Mouse (Mus musculus): ENCODE data around the gene Fbxo2. TPM values are rescaled to one million over a fixed set of nuclear protein-coding genes. Genes with fewer than 3 reads are reported as not detected.
"Not testable (repeated sequence)": the region's sequence is repeated elsewhere in the genome, so short reads cannot be mapped to it uniquely, and the experiment has no call there.

Gene Fbxo2
- total and polyA plus RNA-seq, 3 experiments = 0.30 to 5.9 TPM; not detected in 1

DNA sequence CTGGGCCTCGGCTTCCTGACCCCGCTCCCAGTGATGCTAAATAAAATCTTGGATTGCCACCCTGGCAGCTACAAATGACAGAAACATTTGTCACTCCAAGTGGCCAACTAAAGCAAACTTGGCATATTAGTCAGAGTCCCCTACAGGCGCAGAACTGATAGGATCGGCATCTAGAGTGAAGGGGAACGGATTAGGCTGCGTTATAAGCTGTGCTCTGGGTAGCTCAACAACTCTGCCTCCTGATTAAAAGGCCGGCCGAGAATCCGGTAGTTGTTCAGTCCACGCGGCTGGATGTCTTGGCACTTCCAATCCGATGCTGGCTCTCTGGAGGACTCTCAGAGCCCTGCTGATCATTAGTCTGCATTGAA lies 14.1 kb downstream of the Fbxo2 start:
- no peak for DNase-seq (ENCODE audit: extremely low read depth)
- Histone ChIP-seq H3K9me3 (replicated peaks; ENCODE audit: low read length) (no peaks in the 10 kb centered on the region), H3K4me3 (replicated peaks in 1 of 3; ENCODE audit: low read depth in 2 of 3, low read length in 2 of 3, poor library complexity in 1 of 3) (no peak overlapping the region), H3K27ac (ENCODE audit: insufficient read depth, low read depth) (no peak overlapping the region), H3K4me2 (ENCODE audit: insufficient read depth, low read depth, poor library complexity, severe bottlenecking) (no peak overlapping the region), H3K79me2 (replicated peaks; ENCODE audit: control insufficient read depth, extremely low read depth, insufficient read depth, poor library complexity, severe bottlenecking) (no peaks in the 10 kb centered on the region; the same call in 1 of the 2 replicates), H3K4me1 (ENCODE audit: control insufficient read depth in 1 of 2, insufficient read depth in 2 of 2) (no peaks in the 10 kb centered on the region), H3K9ac (ENCODE audit: insufficient read depth, low read depth) (no peak overlapping the region), H3K36me3 (replicated peaks in 1 of 2; ENCODE audit: control insufficient read depth in 1 of 2, insufficient read depth in 1 of 2, low read length in 1 of 2) (no peaks in the 10 kb centered on the region), H3K27me3 (replicated peaks) (peaks cover 95% of the 10 kb centered on the region)
- TF ChIP-seq HCFC1 (IDR thresholded peaks at IDR 0.05; ENCODE audit: low read depth, low read length) (no peak), SIN3A (IDR thresholded peaks at IDR 0.05; ENCODE audit: low read length) (no peak), JUN (IDR thresholded peaks at IDR 0.05; ENCODE audit: insufficient read depth, low read depth, low read length) (no peak), ZNF384 (IDR thresholded peaks at IDR 0.05; ENCODE audit: low read depth, low read length) (no peak), BHLHE40 (IDR thresholded peaks at IDR 0.05; ENCODE audit: low read depth, low read length) (no peak), GABPA (IDR thresholded peaks at IDR 0.05; ENCODE audit: insufficient replicate concordance, low read depth, low read length) (no peak), TCF12 (IDR thresholded peaks at IDR 0.05; ENCODE audit: low read depth, low read length) (no peak)
- dilution Hi-C loops (cut with MboI; ENCODE audit: extremely low pct_ligation_motif_present, extremely low pct_unique_long_range_greater_than_20kb, low sequenced_read_pairs) = no loop called here
- in situ Hi-C loops (cut with MboI; ENCODE audit: low pct_ligation_motif_present, low pct_unique_long_range_greater_than_20kb, low sequenced_read_pairs) = loop anchor here (5.0 to 25.0 kb wide), 3 partner anchors 70 to 438 kb away; partner anchors contain the start of gene Masp2

DNA sequence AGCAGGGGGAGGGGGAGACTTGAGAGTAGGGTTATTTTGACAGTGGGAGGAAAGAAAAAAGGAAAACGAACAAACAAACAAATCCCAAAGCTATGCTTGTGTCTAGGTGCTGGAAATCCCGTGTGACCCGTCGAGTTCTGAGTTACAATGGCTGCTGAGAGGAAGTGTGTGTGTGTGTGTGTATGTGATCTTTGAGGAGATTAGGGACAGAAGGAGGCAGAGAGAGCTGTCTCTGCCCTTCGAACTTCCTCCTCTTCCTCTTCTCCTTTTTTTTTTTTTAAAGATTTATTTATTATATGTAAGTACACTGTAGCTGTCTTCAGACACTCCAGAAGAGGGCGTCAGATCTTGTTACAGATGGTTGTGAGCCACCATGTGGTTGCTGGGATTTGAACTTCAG lies 16.2 kb downstream of the Fbxo2 start:
- H3K4me2 ChIP-seq (ENCODE audit: insufficient read depth, low read depth, poor library complexity, severe bottlenecking); H3K4me3 ChIP-seq (replicated peaks in 1 of 3; ENCODE audit: low read depth in 2 of 3, low read length in 2 of 3, poor library complexity in 1 of 3); H3K9ac ChIP-seq (ENCODE audit: insufficient read depth, low read depth); H3K36me3 ChIP-seq (replicated peaks in 1 of 2; ENCODE audit: control insufficient read depth in 1 of 2, insufficient read depth in 1 of 2, low read length in 1 of 2); DNase-seq (ENCODE audit: extremely low read depth); H3K4me1 ChIP-seq (ENCODE audit: control insufficient read depth in 1 of 2, insufficient read depth in 2 of 2); H3K27ac ChIP-seq (ENCODE audit: insufficient read depth, low read depth); H3K79me2 ChIP-seq (replicated peaks; ENCODE audit: control insufficient read depth, extremely low read depth, insufficient read depth, poor library complexity, severe bottlenecking); H3K9me3 ChIP-seq (replicated peaks; ENCODE audit: low read length); dilution Hi-C loops (cut with MboI; ENCODE audit: extremely low pct_ligation_motif_present, extremely low pct_unique_long_range_greater_than_20kb, low sequenced_read_pairs): not testable (repeated sequence)
- H3K27me3 ChIP-seq (replicated peaks) = peaks cover 90% of the 10 kb centered on the region
- in situ Hi-C loops (cut with MboI; ENCODE audit: low pct_ligation_motif_present, low pct_unique_long_range_greater_than_20kb, low sequenced_read_pairs) = loop anchor here (10.0 kb wide), 1 partner anchor 68 kb away; no protein-coding TSS in a partner anchor

- in situ Hi-C loops (cut with MboI; ENCODE audit: low pct_ligation_motif_present, low pct_unique_long_range_greater_than_20kb, low sequenced_read_pairs) (loop anchor here (10.0 kb wide), 1 partner anchor 67 kb away; no protein-coding TSS in a partner anchor), dilution Hi-C loops (cut with MboI; ENCODE audit: extremely low pct_ligation_motif_present, extremely low pct_unique_long_range_greater_than_20kb, low sequenced_read_pairs) (no loop called here)
- H3K4me2 ChIP-seq (ENCODE audit: insufficient read depth, low read depth, poor library complexity, severe bottlenecking) = no peak overlapping the region
- H3K27ac ChIP-seq (ENCODE audit: insufficient read depth, low read depth) = no peak overlapping the region
- no peaks in the 10 kb centered on the region for H3K9me3 ChIP-seq (replicated peaks; ENCODE audit: low read length)
- TF ChIP-seq RAD21 (IDR thresholded peaks at IDR 0.05; ENCODE audit: low read depth, low read length) (no peak), CTCF (conservative IDR thresholded peaks at IDR 0.05 in 1 of 2, IDR thresholded peaks at IDR 0.05 in 1 of 2; ENCODE audit: low read depth in 2 of 2, low read length in 2 of 2) (no peak), USF2 (conservative IDR thresholded peaks at IDR 0.05; ENCODE audit: low read depth, low read length) (no peak), ELF1 (IDR thresholded peaks at IDR 0.05; ENCODE audit: low read depth, low read length) (no peak), CHD1 (IDR thresholded peaks at IDR 0.05; ENCODE audit: low read depth, low read length) (no peak), RCOR1 (conservative IDR thresholded peaks at IDR 0.05; ENCODE audit: low read depth, low read length) (no peak), IRF4 (IDR thresholded peaks at IDR 0.05; ENCODE audit: low read depth, low read length) (no peak), ZNF384 (IDR thresholded peaks at IDR 0.05; ENCODE audit: low read depth, low read length) (no peak), NRF1 (IDR thresholded peaks at IDR 0.05; ENCODE audit: low read depth, low read length) (no peak), JUN (IDR thresholded peaks at IDR 0.05; ENCODE audit: insufficient read depth, low read depth, low read length) (no peak), E2F4 (IDR thresholded peaks at IDR 0.05; ENCODE audit: insufficient replicate concordance, low read depth, low read length) (no peak), USF1 (IDR thresholded peaks at IDR 0.05; ENCODE audit: low read depth, low read length) (no peak), TBP (conservative IDR thresholded peaks at IDR 0.05; ENCODE audit: low read depth, low read length) (no peak), BHLHE40 (IDR thresholded peaks at IDR 0.05; ENCODE audit: low read depth, low read length) (no peak), ETS1 (conservative IDR thresholded peaks at IDR 0.05; ENCODE audit: low read depth, low read length) (no peak)
- no peaks in the 10 kb centered on the region for H3K36me3 ChIP-seq (replicated peaks in 1 of 2; ENCODE audit: control insufficient read depth in 1 of 2, insufficient read depth in 1 of 2, low read length in 1 of 2)
- no peak overlapping the region for H3K9ac ChIP-seq (ENCODE audit: insufficient read depth, low read depth)
- H3K27me3 ChIP-seq (replicated peaks) = peaks cover 90% of the 10 kb centered on the region
- DNase-seq (ENCODE audit: extremely low read depth) = no peak
- no peaks in the 10 kb centered on the region for H3K4me1 ChIP-seq (ENCODE audit: control insufficient read depth in 1 of 2, insufficient read depth in 2 of 2)
- no peaks in the 10 kb centered on the region; the same call in 1 of the 2 replicates for H3K79me2 ChIP-seq (replicated peaks; ENCODE audit: control insufficient read depth, extremely low read depth, insufficient read depth, poor library complexity, severe bottlenecking)
- H3K4me3 ChIP-seq (replicated peaks in 1 of 3; ENCODE audit: low read depth in 2 of 3, low read length in 2 of 3, poor library complexity in 1 of 3) = no peak overlapping the region
These were observed 17.3 kb downstream of the Fbxo2 start for GRCm38 (mm10) chr4:148177716-148178115.
